Mouse (Mus musculus) G1E (cell line): ENCODE measurements around the gene Itsn1.

Experiments
- CTCF ChIP-seq: IDR thresholded peaks from 2 replicates; pipeline ENCODE4 v1.5.1; 2012; ENCODE audit warnings: low read depth, low read length, inconsistent platforms, mixed read lengths
- POLR2AphosphoS5 ChIP-seq: IDR thresholded peaks from 2 replicates; pipeline ENCODE4 v1.6.1; 2012; ENCODE audit warnings: low read depth, low read length, inconsistent platforms; ENCODE audit not compliant: insufficient replicate concordance
- TAL1 ChIP-seq: conservative IDR thresholded peaks from 2 replicates; pipeline ENCODE4 v1.6.1; 2012; ENCODE audit warnings: low read depth, low read length, inconsistent platforms, mixed read lengths

DNA sequence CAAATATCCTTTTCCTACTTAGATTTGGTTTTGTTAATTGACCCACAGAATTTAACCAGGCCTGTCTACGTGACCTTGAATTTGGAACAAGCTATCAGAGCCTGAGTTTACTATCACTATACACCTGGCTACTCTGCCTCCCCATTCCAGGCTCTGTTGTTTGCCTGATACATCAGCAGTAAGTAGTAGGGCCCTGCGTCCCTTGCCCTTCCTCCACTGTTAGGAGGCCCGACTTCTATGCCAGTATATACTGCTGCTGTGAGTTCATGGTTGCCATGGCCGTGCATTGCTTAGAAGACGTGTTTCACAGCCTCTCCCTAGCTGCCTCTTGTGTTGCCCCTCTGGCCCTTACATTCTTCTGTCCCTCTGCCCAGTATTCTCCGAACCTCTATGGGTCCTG, 42.3 kb downstream of the Itsn1 start:
- no peak for TF ChIP-seq CTCF
- no peak for TF ChIP-seq TAL1
- no peak for TF ChIP-seq POLR2AphosphoS5
